In genomic region chr3:96264404-96264949, GRCm38 (mm10) we compare ENCODE assay signal across 9 mouse cellular contexts. TPM values are rescaled to one million over a fixed set of nuclear protein-coding genes. Genes with fewer than 3 reads are reported as not detected.
DNase-seq lines count a peak whose midpoint lies in the region; ATAC-seq lines count a peak whose summit lies in the region.
"Had no signal": no experiment of that assay in that cellular context is flagged by ENCODE, and none has a peak within 500 bp of the region (broad histone marks: within the 10 kb centered on the region; RNA-seq: fewer than 3 reads in every experiment).

No protein-coding gene starts in this region.

- DNase-seq in cerebellum, adult 11-12 months = peak; percentile 32
- no peak for DNase-seq in cerebellum, adult 18-20 months
- no peak for DNase-seq in neural tube, embryonic 11.5 days (ENCODE audit: low spot score)
- no peak for DNase-seq in neural tube, embryonic 10.5 days (ENCODE audit: extremely low spot score, low spot score)
- DNase-seq in limb, embryonic 11.5 days (ENCODE audit: low spot score) = peak; percentile 31
- no peak for DNase-seq in layer of hippocampus, adult 11-12 months (ENCODE audit: low spot score)
- no peak for DNase-seq in urinary bladder, adult 18-20 months (ENCODE audit: low spot score in 2 of 2)

- H3K4me2 ChIP-seq in neural tube, embryonic 11.5 days (ENCODE audit: low read depth) = peak overlapping the region; percentile 83
- peak overlapping the region; percentile 83; the same call in 1 of the 2 replicates for H3K4me2 ChIP-seq in limb, embryonic 11.5 days (ENCODE audit: low read depth, severe bottlenecking)
- peak overlapping the region; percentile 59 for H3K4me2 ChIP-seq in stomach, embryonic 15.5 days

- no peaks in the 10 kb centered on the region for H3K27me3 ChIP-seq in neural tube, embryonic 11.5 days (ENCODE audit: control insufficient read depth, insufficient read depth, low read length)
- H3K27me3 ChIP-seq in limb, embryonic 11.5 days (ENCODE audit: control insufficient read depth, insufficient read depth, low read length) = no peaks in the 10 kb centered on the region
- H3K27me3 ChIP-seq in stomach, embryonic 15.5 days (replicated peaks) = no peaks in the 10 kb centered on the region

- H3K27ac ChIP-seq in neural tube, embryonic 11.5 days (ENCODE audit: low read depth, low read length) = peak overlapping the region; percentile 98
- H3K27ac ChIP-seq in limb, embryonic 11.5 days (replicated peaks; ENCODE audit: low read depth, low read length) = peak overlapping the region; percentile 99
- peak overlapping the region; percentile 99 for H3K27ac ChIP-seq in stomach, embryonic 15.5 days

- H3K9ac ChIP-seq in neural tube, embryonic 11.5 days (ENCODE audit: low read length) = peak overlapping the region; percentile 82
- H3K9ac ChIP-seq in limb, embryonic 11.5 days (ENCODE audit: low read length) = no peak overlapping the region; the same call in 1 of the 2 replicates
- no peak overlapping the region for H3K9ac ChIP-seq in stomach, embryonic 15.5 days

- no peaks in the 10 kb centered on the region for H3K36me3 ChIP-seq in neural tube, embryonic 11.5 days (ENCODE audit: control insufficient read depth, insufficient read depth, low read length)
- no peaks in the 10 kb centered on the region for H3K36me3 ChIP-seq in limb, embryonic 11.5 days (ENCODE audit: control insufficient read depth, insufficient read depth, low read length)
- no peaks in the 10 kb centered on the region for H3K36me3 ChIP-seq in stomach, embryonic 15.5 days

- no peaks in the 10 kb centered on the region for H3K9me3 ChIP-seq in neural tube, embryonic 11.5 days (ENCODE audit: control insufficient read depth, low read length)
- no peaks in the 10 kb centered on the region for H3K9me3 ChIP-seq in limb, embryonic 11.5 days (ENCODE audit: control insufficient read depth, low read length)
- no peaks in the 10 kb centered on the region for H3K9me3 ChIP-seq in stomach, embryonic 15.5 days

- ATAC-seq in neural tube, embryonic 11.5 days (ENCODE audit: insufficient read depth, low FRiP score, low TSS enrichment) = no peak
- ATAC-seq in limb, embryonic 11.5 days (ENCODE audit: insufficient number of reproducible peaks, low FRiP score, low TSS enrichment, low read depth) = no peak
- no peak for ATAC-seq in stomach, embryonic 15.5 days (ENCODE audit: insufficient read depth, low FRiP score, low read depth)

- H3K4me3 ChIP-seq in neural tube, embryonic 11.5 days (ENCODE audit: low read depth, low read length) = no peak overlapping the region
- H3K4me3 ChIP-seq in limb, embryonic 11.5 days (ENCODE audit: low read depth, low read length) = no peak overlapping the region
- peak overlapping the region; percentile 64; the same call in 1 of the 2 replicates for H3K4me3 ChIP-seq in stomach, embryonic 15.5 days (replicated peaks)

- WGBS in neural tube, embryonic 11.5 days = 76% methylated on average over 7 of the region's 7 CpGs
- WGBS in limb, embryonic 11.5 days = 78% methylated on average over 7 of the region's 7 CpGs
- 74% methylated on average over 7 of the region's 7 CpGs for WGBS in stomach, embryonic 15.5 days

- H3K4me1 ChIP-seq in neural tube, embryonic 11.5 days (ENCODE audit: control insufficient read depth, insufficient read depth, low read length) = peaks cover 19% of the 10 kb centered on the region; the same call in 1 of the 2 replicates
- H3K4me1 ChIP-seq in limb, embryonic 11.5 days (ENCODE audit: control insufficient read depth, insufficient read depth, low read length) = peaks cover 17% of the 10 kb centered on the region
- H3K4me1 ChIP-seq in stomach, embryonic 15.5 days = peaks cover 13% of the 10 kb centered on the region

RNA-seq across cellular contexts. Expression of gene Hist2h4, which starts 1.4 kb away (rescaled TPM):
- 5.8 and 5.9 TPM in 2 replicates for polyA plus RNA-seq in neural tube, embryonic 11.5 days (2014; fragmentation: Nextera tagmentation; extraction: Ambion mirVana)
- 5.4 and 5.7 TPM in 2 replicates for polyA plus RNA-seq in limb, embryonic 11.5 days (2014; fragmentation: Nextera tagmentation; extraction: Ambion mirVana)
- polyA plus RNA-seq in stomach, embryonic 15.5 days (2015; fragmentation: Nextera tagmentation; extraction: Ambion mirVana) = 9.7 and 18.1 TPM in 2 replicates

RNA-seq across cellular contexts. Expression of gene Hist2h3b, which starts 4.0 kb away (rescaled TPM):
- 55.7 and 56.1 TPM in 2 replicates for polyA plus RNA-seq in neural tube, embryonic 11.5 days (2014; fragmentation: Nextera tagmentation; extraction: Ambion mirVana)
- polyA plus RNA-seq in limb, embryonic 11.5 days (2014; fragmentation: Nextera tagmentation; extraction: Ambion mirVana) = 73.6 and 75.8 TPM in 2 replicates
- 62.1 and 69.4 TPM in 2 replicates for polyA plus RNA-seq in stomach, embryonic 15.5 days (2015; fragmentation: Nextera tagmentation; extraction: Ambion mirVana)

RNA-seq across cellular contexts. Expression of gene Hist2h2bb, which starts 5.1 kb away (rescaled TPM):
- polyA plus RNA-seq in neural tube, embryonic 11.5 days (2014; fragmentation: Nextera tagmentation; extraction: Ambion mirVana) = 17.3 and 22.2 TPM in 2 replicates
- polyA plus RNA-seq in limb, embryonic 11.5 days (2014; fragmentation: Nextera tagmentation; extraction: Ambion mirVana) = 22.3 and 24.0 TPM in 2 replicates
- 8.2 and 11.2 TPM in 2 replicates for polyA plus RNA-seq in stomach, embryonic 15.5 days (2015; fragmentation: Nextera tagmentation; extraction: Ambion mirVana)

RNA-seq across cellular contexts. Expression of gene Hist2h3c1, which starts 18.0 kb away (rescaled TPM):
- 0.42 TPM in 1 of 2 replicates, not detected in the other for polyA plus RNA-seq in neural tube, embryonic 11.5 days (2014; fragmentation: Nextera tagmentation; extraction: Ambion mirVana)
- polyA plus RNA-seq in limb, embryonic 11.5 days (2014; fragmentation: Nextera tagmentation; extraction: Ambion mirVana) = 0.28 TPM in 1 of 2 replicates, not detected in the other
- 1.9 and 2.5 TPM in 2 replicates for polyA plus RNA-seq in stomach, embryonic 15.5 days (2015; fragmentation: Nextera tagmentation; extraction: Ambion mirVana)
- polyA plus RNA-seq: testis, adult 2 months had no signal

RNA-seq across cellular contexts. Expression of gene Hist2h2aa1, which starts 19.2 kb away (rescaled TPM):
- 11.4 and 24.5 TPM in 2 replicates for polyA plus RNA-seq in neural tube, embryonic 11.5 days (2014; fragmentation: Nextera tagmentation; extraction: Ambion mirVana)
- 14.6 and 15.5 TPM in 2 replicates for polyA plus RNA-seq in limb, embryonic 11.5 days (2014; fragmentation: Nextera tagmentation; extraction: Ambion mirVana)
- 23.0 and 26.2 TPM in 2 replicates for polyA plus RNA-seq in stomach, embryonic 15.5 days (2015; fragmentation: Nextera tagmentation; extraction: Ambion mirVana)

Comparison
In these comparisons a context has a peak if more than half of its experiments do, and no peak if none do; other contexts are left out.
1. DNase-seq: peak in cerebellum, adult 11-12 months (single experiment) and limb, embryonic 11.5 days (single experiment); none in cerebellum, adult 18-20 months (0 of 2), neural tube, embryonic 11.5 days (single experiment), neural tube, embryonic 10.5 days (single experiment), layer of hippocampus, adult 11-12 months (single experiment) and urinary bladder, adult 18-20 months (0 of 2).
2. Peak in every context shown above with its lines, with median percentiles within 50 percentile points of each other: H3K27ac ChIP-seq and H3K4me2 ChIP-seq.